Mouse (Mus musculus) kidney, adult 2 months (tissue): ENCODE results near the gene Kcnj9.

ENCODE experiments used
- CTCF ChIP-seq: fragments of 200-500 bp; conservative IDR thresholded peaks from 2 replicates; pipeline ENCODE4 v1.5.1; 2011; ENCODE audit warnings: low read depth, mild to moderate bottlenecking, control low read depth, low read length, moderate library complexity, mixed read lengths; ENCODE audit not compliant: insufficient read depth, insufficient read length
- POLR2A ChIP-seq: fragments of 200-500 bp; IDR thresholded peaks from one replicate; pipeline ENCODE4 v1.6.1; 2011; ENCODE audit warnings: low read depth, low read length, control low read depth

- TF ChIP-seq CTCF (no peak), POLR2A (no peak)
Measured at GRCm38 (mm10) chr1:172328461-172328860, 657 bp downstream of the Kcnj9 start.
